Mouse (Mus musculus) CD4-positive helper T cell, adult 2 months (primary cell): ENCODE results near the gene Pla2g6.

Experiments used
- DNase-seq: peaks from one replicate; pipeline ENCODE4 v3.0.0-alpha.2; 2012; ENCODE audit warnings: low read depth, missing footprints, low spot score

Gene Pla2g6

DNA sequence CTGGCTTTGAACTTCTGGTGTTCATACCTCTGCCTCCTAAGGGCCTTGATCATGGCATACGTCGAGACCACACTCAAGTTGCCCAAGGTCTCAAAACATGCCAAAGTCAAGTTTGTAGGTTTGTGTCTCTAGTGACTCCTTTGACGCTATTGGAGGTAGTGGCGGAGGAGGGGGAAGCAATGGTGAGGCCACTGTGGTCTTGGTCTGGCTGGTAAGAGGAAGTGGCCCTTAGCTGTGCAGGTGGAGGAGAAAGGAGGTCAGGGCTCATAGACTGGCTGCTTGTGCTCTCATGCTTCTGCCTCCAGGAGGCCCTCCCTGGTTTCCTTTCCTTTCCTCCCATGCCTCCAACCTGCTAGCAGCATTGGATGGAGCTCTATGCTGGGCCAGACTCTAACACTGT, 22.7 kb upstream of the Pla2g6 start:
- no peak for DNase-seq

- no peak for DNase-seq
Measured at GRCm38 (mm10) chr15:79348651-79349050, 20.5 kb upstream of the Pla2g6 start.

GRCm38 (mm10) chr15:79347845-79348506, 19.8 kb upstream of the Pla2g6 start:
- peak; percentile 95 for DNase-seq

DNA sequence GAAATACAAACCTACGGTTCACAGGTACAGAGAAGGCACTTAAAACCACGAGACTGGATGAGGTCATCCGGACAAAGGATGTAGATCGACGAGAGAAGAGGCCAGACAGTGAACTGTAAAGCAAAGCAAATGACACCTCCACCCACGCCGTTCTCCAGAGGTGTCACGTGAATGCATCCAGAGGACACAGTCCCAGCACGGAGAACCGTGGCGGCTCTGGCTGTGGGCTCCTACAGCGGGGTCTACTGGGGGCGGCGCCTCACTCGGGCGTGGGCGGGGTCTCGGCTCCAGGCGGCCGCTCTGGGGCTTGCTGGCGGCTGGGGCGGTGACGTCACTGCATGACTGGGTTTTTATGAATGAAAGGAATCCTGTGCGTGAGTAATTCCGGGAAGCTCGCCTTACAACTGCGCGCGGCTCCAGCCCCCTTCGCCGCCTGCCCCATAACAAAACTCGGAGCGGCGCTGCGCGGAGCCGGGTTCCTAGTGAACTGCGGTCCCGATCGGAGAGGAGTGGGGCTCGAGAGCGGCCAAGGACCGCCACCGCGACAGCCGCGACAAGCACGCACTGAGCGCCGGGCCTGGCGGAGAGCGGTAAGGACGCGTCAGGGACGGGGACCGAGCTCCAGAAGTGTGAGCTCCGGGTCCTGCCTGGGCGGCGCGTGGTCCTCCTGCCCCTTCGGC, 19.1 kb upstream of the Pla2g6 start:
- peak; percentile 96 for DNase-seq

GRCm38 (mm10) chr15:79346051-79346793, 18.0 kb upstream of the Pla2g6 start, which contains the start of gene Maff:
Maff (plus strand) TSS chr15:79346621.
- peak; percentile 45 for DNase-seq

DNA sequence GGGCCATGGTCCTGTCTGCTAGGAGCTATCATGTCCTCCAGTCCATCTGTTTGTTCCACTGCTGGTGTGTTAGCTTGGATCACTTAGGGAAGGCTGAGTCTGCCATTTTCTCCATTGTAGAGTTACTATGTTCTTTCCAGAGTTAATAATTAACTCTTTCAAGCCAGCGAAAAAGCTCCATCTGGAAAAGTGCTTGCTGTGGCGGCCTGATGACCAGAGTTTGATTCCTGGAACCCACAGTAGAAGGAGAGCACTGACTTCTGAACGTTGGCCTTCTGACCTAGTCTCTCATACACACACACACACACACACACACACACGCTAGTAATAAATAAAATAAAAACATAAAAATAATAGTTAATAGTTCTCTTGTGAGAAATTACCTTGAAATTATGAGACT, 16.4 kb upstream of the Pla2g6 start:
- no peak for DNase-seq

- DNase-seq = no peak
Measured at GRCm38 (mm10) chr15:79342641-79343337, 14.6 kb upstream of the Pla2g6 start.

DNA sequence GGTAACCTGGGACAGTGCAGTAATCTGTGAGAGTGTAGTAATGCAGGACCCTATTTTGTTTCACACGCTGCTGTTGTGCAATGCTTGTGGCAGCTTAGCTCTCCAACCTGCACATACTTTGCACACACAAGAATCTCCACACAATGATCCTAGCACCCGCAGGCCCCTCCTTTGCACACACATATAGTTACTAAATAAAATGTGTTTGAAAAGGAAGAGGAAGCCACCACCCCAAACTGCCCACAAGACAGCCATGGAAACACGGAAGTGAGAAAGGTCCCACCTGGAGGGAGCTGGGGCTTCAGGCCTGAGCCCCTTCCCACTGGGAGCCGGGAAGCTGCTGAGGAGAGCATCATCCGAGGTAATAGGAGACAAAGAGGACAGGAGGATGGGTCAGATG, 10.8 kb upstream of the Pla2g6 start:
- DNase-seq = no peak

DNA sequence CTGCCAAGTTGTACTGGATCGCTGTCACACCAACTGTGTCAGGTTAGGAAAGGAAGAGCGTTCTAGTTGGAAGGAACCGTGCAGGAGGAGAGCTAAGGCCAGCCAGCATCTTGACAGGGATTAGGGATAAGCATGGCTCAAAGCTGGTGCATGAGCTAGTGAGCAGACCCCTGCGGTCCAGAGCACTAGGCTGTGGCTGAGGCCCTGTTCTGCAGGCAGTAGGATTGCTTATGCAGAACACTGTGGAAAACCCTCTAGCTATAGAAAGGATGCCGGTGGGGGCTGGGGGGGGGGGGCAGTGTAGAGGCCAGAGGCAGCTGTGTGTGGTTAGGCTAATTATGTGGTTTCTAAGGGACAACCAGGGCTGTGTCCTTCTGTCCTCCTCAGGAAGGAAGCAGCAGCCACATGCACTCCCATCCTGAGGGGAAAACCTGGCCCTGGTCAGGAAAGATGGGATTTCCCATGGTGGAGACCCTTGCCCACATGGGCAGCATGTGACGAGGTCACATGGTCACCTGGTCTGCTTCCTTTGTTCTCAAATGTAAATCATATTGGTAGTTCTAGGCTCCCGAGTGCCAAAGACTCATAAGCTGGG, 7.0 kb upstream of the Pla2g6 start:
- DNase-seq = no peak

DNA sequence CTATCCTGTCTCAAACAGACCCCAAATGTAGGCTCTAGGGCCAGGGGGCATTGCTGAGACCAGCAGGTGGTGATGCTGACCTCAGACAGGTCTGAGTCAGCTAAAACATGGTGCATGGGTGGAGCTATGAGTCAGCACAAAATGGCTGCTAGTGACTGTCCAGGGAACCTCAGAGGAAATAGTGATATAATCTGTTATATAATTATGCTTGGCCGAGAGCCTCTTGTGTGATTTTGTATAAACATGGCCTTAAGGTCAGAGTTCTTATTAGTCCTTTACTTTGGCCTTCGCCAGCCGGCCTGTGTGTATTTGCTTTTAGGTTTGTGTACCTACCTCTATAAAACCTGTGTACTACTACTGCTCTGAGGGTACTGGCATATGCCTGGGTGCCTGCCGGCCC, 5.2 kb upstream of the Pla2g6 start:
- no peak for DNase-seq

DNA sequence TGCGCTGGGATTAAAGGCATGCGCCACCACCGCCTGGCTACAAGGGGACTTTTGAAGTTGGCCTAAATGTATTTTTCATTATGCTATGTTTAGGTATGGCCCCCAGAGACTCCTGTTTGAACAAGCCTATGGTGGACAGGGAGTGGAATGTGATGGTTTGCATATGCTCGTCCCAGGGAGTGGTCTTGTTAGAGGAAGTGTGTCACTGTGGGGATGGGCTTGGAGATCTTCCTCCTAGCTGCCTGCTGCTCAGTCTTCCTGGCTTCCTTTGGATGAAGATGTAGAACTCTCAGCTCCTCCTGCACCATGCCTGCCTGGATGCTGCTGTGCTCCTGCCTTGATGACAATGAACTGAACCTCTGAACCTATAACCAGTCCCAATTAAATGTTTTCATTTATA, 2.3 kb upstream of the Pla2g6 start:
- DNase-seq = no peak

DNA sequence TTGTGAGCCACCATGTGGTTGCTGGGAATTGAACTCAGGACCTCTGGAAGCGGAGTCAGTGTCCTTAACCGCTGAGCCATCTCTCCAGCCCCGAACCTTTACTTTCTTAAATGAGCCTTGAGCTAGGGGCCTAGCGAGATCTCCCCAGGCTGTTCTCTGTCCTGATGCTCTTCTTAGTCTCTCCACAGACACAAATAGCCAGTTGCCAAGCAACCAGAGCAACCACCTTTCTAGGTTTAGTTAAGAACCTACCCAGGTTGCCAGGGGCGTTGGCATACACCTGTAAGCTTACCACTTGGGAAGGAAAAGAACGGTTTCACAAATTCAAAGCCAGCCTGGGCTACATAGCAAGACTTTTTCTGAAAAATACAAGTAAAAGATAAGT, 1.8 kb upstream of the Pla2g6 start:
- peak; percentile 65 for DNase-seq

GRCm38 (mm10) chr15:79329346-79329978, 1.3 kb upstream of the Pla2g6 start:
- peak; percentile 36 for DNase-seq

- DNase-seq = peak; percentile 62
Measured at GRCm38 (mm10) chr15:79328939-79329275, 717 bp upstream of the Pla2g6 start.

DNA sequence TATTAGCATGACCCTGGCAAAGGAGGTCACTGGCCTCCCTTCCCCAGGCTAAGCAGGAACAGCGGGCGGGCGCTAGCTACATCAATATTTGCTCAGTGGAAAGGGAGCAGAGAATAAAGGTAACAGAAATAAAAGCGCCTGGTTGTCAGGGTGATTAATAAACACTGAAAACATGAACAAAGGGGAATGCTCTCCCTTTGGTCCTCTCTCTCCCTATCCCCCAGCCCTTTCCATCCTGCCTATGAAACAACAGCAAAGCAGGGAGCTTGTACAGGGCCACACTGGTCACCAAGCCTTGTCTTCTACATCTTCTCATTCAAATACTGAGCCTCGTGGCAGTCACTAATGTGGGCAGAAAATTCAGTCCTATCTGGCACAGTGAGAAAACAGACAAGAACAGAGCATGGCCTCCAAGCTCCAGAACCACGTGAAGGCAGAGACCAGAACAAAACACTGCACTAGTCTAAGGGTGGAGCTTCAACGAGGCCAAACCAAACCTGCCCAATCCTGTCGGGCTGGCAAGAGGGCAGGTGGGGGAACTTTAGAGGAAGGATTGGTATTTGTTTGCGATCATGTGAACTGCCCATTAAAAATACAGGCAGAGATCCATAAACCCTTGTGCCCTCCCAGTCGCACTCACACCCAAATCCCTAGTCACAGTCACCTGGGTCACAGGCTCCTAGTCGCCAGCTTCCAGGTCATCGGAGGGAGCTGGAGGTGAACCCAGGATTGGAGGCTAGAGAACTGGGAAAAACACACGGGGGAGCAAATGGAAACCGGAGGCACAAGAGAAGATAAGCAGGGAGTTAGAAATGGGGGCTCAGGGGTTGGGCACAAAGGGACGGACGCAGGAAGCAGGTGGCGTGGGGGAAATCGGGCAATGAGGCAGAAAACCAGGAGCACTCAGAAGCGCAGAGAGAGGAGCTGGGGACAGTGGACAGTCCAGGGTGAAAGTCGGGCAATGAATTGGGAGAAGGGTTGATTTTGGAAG, 924 bp downstream of the Pla2g6 start:
- peak; percentile 70 for DNase-seq

DNA sequence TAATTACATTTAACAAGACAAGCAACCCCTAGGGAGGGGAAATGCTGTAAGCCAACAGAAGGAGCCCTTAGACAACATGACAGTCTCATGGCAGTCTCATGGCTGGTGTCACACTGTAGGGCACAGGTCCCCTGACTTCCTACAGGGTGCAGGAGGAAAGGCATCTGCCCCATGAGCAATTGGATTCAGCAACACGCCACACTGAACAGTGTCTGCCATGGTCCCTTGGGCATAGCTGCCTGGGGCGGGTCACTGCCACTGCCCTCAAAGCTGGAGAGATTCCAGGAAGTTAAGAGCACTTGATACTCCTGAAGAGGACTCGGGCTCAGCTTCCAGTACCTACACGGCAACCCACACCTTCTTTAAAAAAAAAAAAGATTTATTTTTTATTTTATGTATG, 1.9 kb downstream of the Pla2g6 start:
- DNase-seq = no peak

GRCm38 (mm10) chr15:79325742-79326141, 2.4 kb downstream of the Pla2g6 start:
- no peak for DNase-seq

DNA sequence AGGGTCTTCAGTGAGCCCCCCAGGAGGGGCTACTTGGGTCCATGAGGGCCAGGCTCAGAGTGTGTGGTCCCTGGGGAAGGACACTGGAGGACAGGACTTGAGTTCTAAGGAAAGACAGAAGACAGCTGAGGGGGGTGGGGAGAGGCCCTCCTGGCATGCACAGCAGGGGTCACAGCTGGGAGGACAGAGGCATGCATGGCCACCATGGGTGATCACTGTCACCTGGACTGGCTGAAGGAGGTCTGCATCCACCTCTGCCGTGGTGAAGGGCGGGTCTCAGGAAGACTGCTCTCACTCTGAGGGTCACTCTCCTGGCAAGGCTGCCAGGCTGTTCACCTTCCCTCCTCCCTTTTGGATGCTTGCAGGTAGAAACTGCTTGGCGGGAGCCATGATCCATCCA, 3.8 kb downstream of the Pla2g6 start:
- DNase-seq = no peak

GRCm38 (mm10) chr15:79323791-79324155, 4.4 kb downstream of the Pla2g6 start:
- DNase-seq = no peak
